Mouse (Mus musculus): ENCODE measurements around the gene Gtf2h1. TPM values are rescaled to one million over a fixed set of nuclear protein-coding genes. Genes with fewer than 3 reads are reported as not detected.
A peak's percentile ranks its signal among the peaks of the same experiment; 100 is the strongest.

The Gtf2h1 gene
- polyA plus RNA-seq, 1 experiment from 2014 or later, result 48.7 TPM

GRCm38 (mm10) chr7:46843576-46843975, 47.7 kb downstream of the Gtf2h1 start:
- Histone ChIP-seq H3K9me3 (replicated peaks) (no peaks in the 10 kb centered on the region), H3K36me3 (ENCODE audit: poor library complexity, severe bottlenecking) (peaks cover 6% of the 10 kb centered on the region), H3K27me3 (peaks cover 8% of the 10 kb centered on the region; the same call in 1 of the 2 replicates), H3K4me2 (no peak overlapping the region), H3K9ac (no peak overlapping the region), H3K4me1 (peaks cover 28% of the 10 kb centered on the region), H3K4me3 (no peak overlapping the region), H3K27ac (no peak overlapping the region)
- no peak for ATAC-seq
- 88% methylated on average over 4 of the region's 4 CpGs for WGBS

DNA sequence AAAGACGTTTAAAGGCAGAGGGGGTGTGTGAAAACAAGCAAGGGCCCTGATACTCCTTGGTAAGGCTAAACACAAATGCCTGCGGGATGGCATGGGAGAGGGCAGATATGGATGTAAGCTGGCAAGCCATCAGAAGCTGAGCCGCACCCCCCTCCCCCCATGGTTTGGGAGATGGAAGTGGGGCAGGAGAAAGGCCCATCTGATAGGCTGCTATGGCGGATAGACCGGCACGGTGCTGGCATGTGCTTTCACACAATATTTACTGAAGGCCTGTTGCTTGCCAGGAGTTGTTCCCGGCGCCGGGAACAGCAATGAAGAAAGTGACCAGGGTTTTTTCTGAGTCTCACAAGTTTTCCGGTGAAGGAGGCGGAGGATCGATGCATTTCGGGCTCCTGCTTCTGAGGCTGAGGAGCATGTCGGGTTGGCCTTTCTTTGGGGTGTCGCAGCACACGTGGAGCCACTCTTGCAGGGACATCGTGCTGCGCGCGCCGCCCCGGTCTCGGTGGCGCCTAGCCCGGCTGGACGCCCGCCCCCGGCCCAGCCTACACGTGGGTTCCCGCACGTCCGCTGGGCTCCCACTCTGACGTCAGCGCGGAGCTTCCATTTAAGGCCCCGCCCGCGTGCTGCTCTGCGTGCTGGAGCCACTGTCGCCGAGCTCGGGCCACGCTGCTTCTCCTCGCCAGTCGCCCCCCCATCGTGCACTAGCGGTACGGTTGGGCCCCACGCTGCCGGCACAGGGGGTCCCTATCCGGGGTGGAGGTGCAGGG, 49.5 kb downstream of the Gtf2h1 start:
- under 1% methylated on average over 51 of the region's 51 CpGs for WGBS
- Histone ChIP-seq H3K4me3 (peak overlapping the region; percentile 78), H3K4me2 (peak overlapping the region; percentile 93), H3K27ac (peak overlapping the region; percentile 80), H3K27me3 (peaks cover 8% of the 10 kb centered on the region; the same call in 1 of the 2 replicates), H3K36me3 (ENCODE audit: poor library complexity, severe bottlenecking) (peaks cover 24% of the 10 kb centered on the region), H3K9me3 (replicated peaks) (no peaks in the 10 kb centered on the region), H3K4me1 (peaks cover 19% of the 10 kb centered on the region), H3K9ac (peak overlapping the region; percentile 93)
- peak; percentile 88 for ATAC-seq

DNA sequence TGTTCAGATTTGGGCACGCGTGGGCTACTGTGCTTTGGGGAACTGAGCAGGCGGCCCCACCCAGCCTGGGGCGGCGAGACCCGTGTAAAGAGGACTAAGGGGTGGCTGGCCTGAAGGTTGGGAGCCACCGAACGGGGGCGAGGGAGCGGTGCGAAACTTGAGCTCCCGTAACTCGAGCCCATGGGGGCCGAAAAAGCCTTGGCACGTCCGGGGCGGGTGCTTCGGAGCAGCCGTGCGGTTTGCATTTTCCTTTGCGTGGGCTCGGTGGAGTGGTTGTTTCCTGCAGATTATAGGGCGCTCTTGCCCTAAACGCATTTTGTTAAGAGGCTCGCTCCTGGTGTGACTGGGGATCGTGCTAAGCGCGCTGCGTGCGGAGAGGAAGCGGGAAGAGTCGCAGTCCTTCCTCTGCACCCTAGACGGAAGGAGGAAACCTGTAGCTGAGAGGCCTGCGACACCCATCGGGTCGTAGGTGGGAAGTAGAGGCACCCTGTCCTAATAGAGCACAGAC, 50.1 kb downstream of the Gtf2h1 start:
- Histone ChIP-seq H3K27ac (peak overlapping the region; percentile 80), H3K36me3 (ENCODE audit: poor library complexity, severe bottlenecking) (peaks cover 29% of the 10 kb centered on the region), H3K4me2 (peak overlapping the region; percentile 93), H3K9ac (peak overlapping the region; percentile 93), H3K4me3 (peak overlapping the region; percentile 78), H3K27me3 (0 out of 2 replicates have a peak, but pooled peaks cover 3% of the 10 kb centered on the region), H3K4me1 (peaks cover 19% of the 10 kb centered on the region), H3K9me3 (replicated peaks) (no peaks in the 10 kb centered on the region)
- ATAC-seq, result 0 out of 2 replicates have a peak, but pooled peaks have one; percentile 19
- WGBS, result under 1% methylated on average over 36 of the region's 36 CpGs

DNA sequence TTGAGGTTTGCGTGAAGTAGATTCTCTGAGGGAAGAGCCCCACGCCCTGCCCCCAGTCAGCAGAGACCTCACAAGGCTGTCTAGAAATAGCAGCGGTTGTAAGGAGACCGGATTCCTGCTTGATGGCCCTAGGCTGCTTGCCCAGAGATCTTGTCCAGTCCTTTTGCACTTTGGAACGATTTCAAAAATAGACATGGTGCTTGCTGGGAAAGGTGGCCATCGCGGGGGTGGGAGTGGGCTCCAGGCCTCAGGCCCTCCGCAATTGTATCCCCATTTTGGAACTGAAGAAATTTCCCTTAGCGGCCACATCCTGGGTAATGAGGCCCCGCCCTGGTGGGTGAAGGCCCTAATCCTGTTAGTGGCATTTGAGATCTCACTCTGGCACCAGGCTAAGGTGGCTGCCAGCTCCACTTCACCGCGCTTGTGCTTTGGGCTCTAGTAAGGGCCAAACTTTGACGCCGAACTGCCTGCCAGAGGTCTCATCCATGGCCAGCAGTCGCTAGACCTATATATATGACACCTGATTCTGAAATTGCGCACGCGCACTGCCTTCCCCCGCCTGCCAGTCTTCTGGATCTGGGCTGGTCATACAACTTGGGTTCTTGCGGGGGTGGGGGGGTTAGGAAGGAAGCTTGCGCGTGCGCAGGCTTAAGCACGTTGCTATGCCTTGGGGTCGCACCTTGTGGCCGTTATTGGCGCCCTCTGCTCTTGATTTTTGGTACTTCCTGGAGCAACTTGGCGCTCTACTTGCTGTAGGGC, 50.8 kb downstream of the Gtf2h1 start:
- 0 out of 2 replicates have a peak, but pooled peaks cover 3% of the 10 kb centered on the region for H3K27me3 ChIP-seq
- no peaks in the 10 kb centered on the region for H3K9me3 ChIP-seq (replicated peaks)
- H3K4me1 ChIP-seq, result peaks cover 19% of the 10 kb centered on the region
- peak overlapping the region; percentile 93 for H3K9ac ChIP-seq
- WGBS, result 2% methylated on average over 28 of the region's 28 CpGs
- peak overlapping the region; percentile 80 for H3K27ac ChIP-seq
- H3K36me3 ChIP-seq (ENCODE audit: poor library complexity, severe bottlenecking), result peaks cover 35% of the 10 kb centered on the region
- ATAC-seq, result peak; percentile 65
- peak overlapping the region; percentile 78 for H3K4me3 ChIP-seq
- H3K4me2 ChIP-seq, result peak overlapping the region; percentile 93

- Histone ChIP-seq H3K27me3 (no peaks in the 10 kb centered on the region), H3K4me3 (no peak overlapping the region), H3K9me3 (replicated peaks) (no peaks in the 10 kb centered on the region), H3K9ac (no peak overlapping the region), H3K36me3 (ENCODE audit: poor library complexity, severe bottlenecking) (peaks cover 61% of the 10 kb centered on the region), H3K4me1 (peaks cover 19% of the 10 kb centered on the region), H3K27ac (no peak overlapping the region), H3K4me2 (no peak overlapping the region)
- ATAC-seq, result no peak
- 80% methylated on average over 5 of the region's 5 CpGs for WGBS
These were observed 53.4 kb downstream of the Gtf2h1 start for GRCm38 (mm10) chr7:46849287-46849686.

- Histone ChIP-seq H3K4me2 (no peak overlapping the region), H3K4me1 (peaks cover 12% of the 10 kb centered on the region), H3K36me3 (ENCODE audit: poor library complexity, severe bottlenecking) (peaks cover 79% of the 10 kb centered on the region), H3K9me3 (replicated peaks) (no peaks in the 10 kb centered on the region), H3K27me3 (no peaks in the 10 kb centered on the region), H3K9ac (no peak overlapping the region), H3K4me3 (no peak overlapping the region), H3K27ac (no peak overlapping the region)
- WGBS, result 60% methylated on average over 7 of the region's 7 CpGs
- ATAC-seq, result no peak
These were observed 55.1 kb downstream of the Gtf2h1 start for GRCm38 (mm10) chr7:46851026-46851425.

- Histone ChIP-seq H3K27me3 (no peaks in the 10 kb centered on the region), H3K36me3 (ENCODE audit: poor library complexity, severe bottlenecking) (peaks cover 82% of the 10 kb centered on the region), H3K9ac (no peak overlapping the region), H3K9me3 (replicated peaks) (no peaks in the 10 kb centered on the region), H3K4me1 (0 out of 2 replicates have a peak, but pooled peaks cover 1% of the 10 kb centered on the region), H3K4me2 (no peak overlapping the region), H3K4me3 (no peak overlapping the region), H3K27ac (no peak overlapping the region)
- WGBS, result 96% methylated on average over 1 of the region's 1 CpGs
- ATAC-seq, result no peak
These were observed 56.8 kb downstream of the Gtf2h1 start for GRCm38 (mm10) chr7:46852666-46853065.

DNA sequence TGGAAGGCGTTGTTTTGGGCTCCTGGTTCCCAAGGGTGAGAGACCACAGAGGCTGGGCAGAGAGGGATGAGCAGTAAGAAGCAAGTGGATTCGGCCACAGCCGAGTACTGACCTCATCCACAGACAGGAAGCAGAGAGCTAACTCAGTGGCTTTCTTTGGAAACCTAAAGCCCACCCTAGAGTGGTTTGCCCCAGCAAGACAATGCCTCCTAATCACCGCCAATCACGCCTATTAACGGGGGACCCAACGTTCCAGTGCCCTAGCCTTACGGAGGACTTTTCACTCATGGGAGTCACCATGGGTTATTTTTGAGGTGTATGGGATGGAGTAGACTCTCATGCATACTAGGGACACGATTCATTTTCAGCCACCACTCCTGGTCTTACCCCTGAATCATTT, 57.5 kb downstream of the Gtf2h1 start:
- Histone ChIP-seq H3K27me3 (no peaks in the 10 kb centered on the region), H3K36me3 (ENCODE audit: poor library complexity, severe bottlenecking) (peaks cover 81% of the 10 kb centered on the region), H3K9ac (no peak overlapping the region), H3K4me2 (no peak overlapping the region), H3K4me1 (no peaks in the 10 kb centered on the region), H3K4me3 (no peak overlapping the region), H3K27ac (no peak overlapping the region), H3K9me3 (replicated peaks) (no peaks in the 10 kb centered on the region)
- 92% methylated on average over 9 of the region's 9 CpGs for WGBS
- ATAC-seq, result no peak

DNA sequence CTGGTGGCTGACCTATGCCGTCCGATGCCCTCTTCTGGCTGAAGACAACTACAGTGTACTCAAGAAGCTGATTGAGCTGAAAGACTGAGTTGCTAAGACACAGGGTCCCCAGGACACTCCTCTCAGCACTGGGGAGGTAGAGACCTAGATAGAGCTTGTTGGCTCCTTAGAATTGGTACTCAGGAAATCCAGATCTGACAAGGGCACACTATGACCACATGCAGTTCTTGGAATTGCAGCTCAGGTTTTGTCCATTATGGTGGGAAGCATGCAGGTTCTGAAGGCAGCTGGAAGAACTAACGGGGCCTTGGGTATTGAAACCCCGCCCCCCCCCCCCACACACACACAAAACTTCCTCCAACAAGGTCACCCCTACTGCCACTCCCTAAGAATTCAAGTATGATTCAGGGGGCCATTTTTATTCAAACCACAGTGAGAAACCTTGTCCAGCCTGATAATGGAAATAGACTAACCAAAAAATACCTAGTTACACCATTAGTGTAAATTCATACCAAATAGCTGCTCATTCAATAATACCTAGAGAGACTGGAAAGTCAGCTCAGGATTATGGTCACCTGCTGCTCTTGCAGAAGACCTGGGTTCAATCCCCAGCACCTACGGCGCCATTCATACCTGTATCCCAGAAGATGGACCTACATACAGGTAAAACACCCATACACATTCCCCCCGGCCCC, 60.1 kb downstream of the Gtf2h1 start:
- H3K4me3 ChIP-seq, result no peak overlapping the region
- H3K4me1 ChIP-seq, result no peaks in the 10 kb centered on the region
- H3K9me3 ChIP-seq (replicated peaks), result no peaks in the 10 kb centered on the region
- no peak overlapping the region for H3K9ac ChIP-seq
- no peaks in the 10 kb centered on the region for H3K27me3 ChIP-seq
- H3K27ac ChIP-seq, result no peak overlapping the region
- H3K36me3 ChIP-seq (ENCODE audit: poor library complexity, severe bottlenecking), result peaks cover 56% of the 10 kb centered on the region
- 72% methylated on average over 7 of the region's 7 CpGs for WGBS
- ATAC-seq, result no peak
- no peak overlapping the region for H3K4me2 ChIP-seq

GRCm38 (mm10) chr7:46857436-46857835, 61.5 kb downstream of the Gtf2h1 start:
- no peak overlapping the region for H3K4me2 ChIP-seq
- H3K36me3 ChIP-seq (ENCODE audit: poor library complexity, severe bottlenecking), result peaks cover 42% of the 10 kb centered on the region
- H3K9me3 ChIP-seq (replicated peaks), result no peaks in the 10 kb centered on the region
- no peaks in the 10 kb centered on the region for H3K27me3 ChIP-seq
- no peak for ATAC-seq
- H3K27ac ChIP-seq, result no peak overlapping the region
- 80% methylated on average over 9 of the region's 9 CpGs for WGBS
- no peaks in the 10 kb centered on the region for H3K4me1 ChIP-seq
- no peak overlapping the region for H3K9ac ChIP-seq
- H3K4me3 ChIP-seq, result no peak overlapping the region

DNA sequence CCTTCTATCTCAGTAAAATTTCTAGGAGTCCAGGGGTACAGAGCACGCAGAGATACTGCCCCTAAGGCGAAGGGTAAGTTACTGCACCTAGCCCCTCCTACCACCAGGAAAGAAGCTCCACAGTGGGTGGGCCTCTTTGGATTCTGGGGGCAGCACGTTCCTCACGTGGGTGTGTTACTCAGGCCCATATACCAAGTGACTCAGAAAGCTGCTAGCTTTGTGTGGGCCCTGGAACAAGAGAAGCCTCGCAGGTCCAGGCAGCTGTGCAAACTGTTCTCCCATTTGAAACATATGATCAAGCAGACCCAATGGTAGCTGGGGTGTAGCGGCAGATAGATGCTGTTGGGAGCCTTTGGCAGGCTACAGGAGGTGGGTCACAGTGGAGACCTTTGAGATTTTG, 63.1 kb downstream of the Gtf2h1 start:
- Histone ChIP-seq H3K36me3 (ENCODE audit: poor library complexity, severe bottlenecking) (peaks cover 26% of the 10 kb centered on the region), H3K9me3 (replicated peaks) (no peaks in the 10 kb centered on the region), H3K27me3 (no peaks in the 10 kb centered on the region), H3K9ac (no peak overlapping the region), H3K4me3 (no peak overlapping the region), H3K4me1 (no peaks in the 10 kb centered on the region), H3K27ac (no peak overlapping the region), H3K4me2 (no peak overlapping the region)
- no peak for ATAC-seq
- 60% methylated on average over 6 of the region's 6 CpGs for WGBS

DNA sequence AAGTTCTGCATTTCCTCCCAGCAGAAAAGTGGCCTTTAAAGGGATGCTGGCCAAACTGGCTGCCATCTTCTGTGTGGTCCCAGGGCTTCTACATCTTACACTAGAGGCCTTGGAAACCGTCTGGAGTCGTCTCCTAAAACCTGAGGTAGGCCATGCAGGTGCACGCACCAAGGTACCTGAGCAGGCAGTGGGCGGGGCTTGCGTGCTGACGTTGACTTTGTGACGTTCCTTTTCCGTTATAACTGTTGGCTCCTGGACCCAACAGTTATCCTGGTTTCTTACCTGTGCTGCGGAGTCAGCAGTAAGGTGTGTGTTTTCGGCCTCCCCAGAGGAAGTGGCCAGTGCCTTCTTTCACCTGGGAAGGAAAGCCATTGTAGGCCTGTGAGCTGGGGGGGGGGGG, 65.1 kb downstream of the Gtf2h1 start, which contains the start of gene Ldhc:
Gene Ldhc (plus strand): TSS at position 208 of the 400 bp plus-strand sequence.
- ATAC-seq, result no peak
- 35% methylated on average over 10 of the region's 10 CpGs for WGBS
- Histone ChIP-seq H3K4me3 (no peak within 1 kb of the TSS), H3K9ac (no peak within 1 kb of the TSS), H3K27ac (no peak within 1 kb of the TSS), H3K9me3 (replicated peaks) (no peaks in the 10 kb centered on the region), H3K36me3 (ENCODE audit: poor library complexity, severe bottlenecking) (peaks cover 6% of the 10 kb centered on the region), H3K27me3 (no peaks in the 10 kb centered on the region), H3K4me2 (no peak within 1 kb of the TSS), H3K4me1 (no peaks in the 10 kb centered on the region)

Measured in forebrain, embryonic 13.5 days (tissue).